Mouse (Mus musculus) embryonic facial prominence, embryonic 13.5 days (tissue): ENCODE results near the gene Vps54. TPM values are rescaled to one million over a fixed set of nuclear protein-coding genes. Genes with fewer than 3 reads are reported as not detected.
A peak's percentile ranks its signal among the peaks of the same experiment; 100 is the strongest.

ENCODE experiments used
- ATAC-seq: fragments of 200-750 bp; cut with Nextera tagmentation; 2 replicates; pipeline ENCODE4 v1.8.0; 2017; ENCODE audit warnings: low read depth; ENCODE audit not compliant: insufficient number of reproducible peaks, insufficient read depth, low FRiP score, low TSS enrichment
- H3K27ac ChIP-seq: fragments of 300-500 bp; sonication (generic); 2 replicates; pipeline ENCODE4 v1.5.1; 2015; ENCODE audit warnings: moderate library complexity, mild to moderate bottlenecking, inconsistent platforms
- H3K27me3 ChIP-seq: fragments of 300-500 bp; sonication (generic); 2 replicates; pipeline ENCODE4 v1.6.1; 2015; ENCODE audit warnings: mild to moderate bottlenecking, inconsistent platforms
- H3K36me3 ChIP-seq: fragments of 300-500 bp; sonication (generic); 2 replicates; pipeline ENCODE4 v1.6.1; 2015; ENCODE audit warnings: mild to moderate bottlenecking, inconsistent platforms
- H3K4me1 ChIP-seq: fragments of 300-500 bp; sonication (generic); 2 replicates; pipeline ENCODE4 v1.6.1; 2015; ENCODE audit warnings: inconsistent platforms
- H3K4me2 ChIP-seq: fragments of 300-500 bp; sonication (generic); 2 replicates; pipeline ENCODE4 v1.6.1; 2015; ENCODE audit warnings: moderate library complexity, mild to moderate bottlenecking, inconsistent platforms
- H3K4me3 ChIP-seq: fragments of 300-500 bp; sonication (generic); 2 replicates; pipeline ENCODE4 v1.5.1; 2015; ENCODE audit warnings: mild to moderate bottlenecking, inconsistent platforms
- H3K9ac ChIP-seq: fragments of 300-500 bp; sonication (generic); 2 replicates; pipeline ENCODE4 v1.6.1; 2015; ENCODE audit warnings: mild to moderate bottlenecking, inconsistent platforms
- H3K9me3 ChIP-seq: fragments of 300-500 bp; sonication (generic); 2 replicates; pipeline ENCODE4 v1.6.1; 2016; ENCODE audit warnings: inconsistent platforms
- WGBS: fragments of 180-500 bp; shearing (Covaris S2); methylation state at CpG from one replicate; pipeline ENCODE4 v1.1.7; 2015; ENCODE audit warnings: mixed read lengths; 5-methylcytosine and 5-hydroxymethylcytosine counted together
- microRNA counts: library from miRNA; unstranded; fragments of <30 nt; microRNA quantifications from one replicate; lab custom pipeline; 2016
- microRNA-seq: library from miRNA; unstranded; fragments of <30 nt; microRNA quantifications from one replicate; pipeline ENCODE4, GENCODE M21; 2016
- polyA plus RNA-seq: library from polyadenylated mRNA; unstranded; fragments of >200 nt; fragmentation: Nextera tagmentation; extraction: Ambion mirVana; gene quantifications from 2 replicates; pipeline ENCODE4 v1.2.1, GENCODE M21; 2015

Gene Vps54
- polyA plus RNA-seq, 1 experiment from 2014 or later, result 13.7 TPM

GRCm38 (mm10) chr11:21348890-21349289 lies 109.8 kb downstream of the Vps54 start:
- H3K4me2 ChIP-seq, result no peak overlapping the region
- H3K27ac ChIP-seq, result no peak overlapping the region
- H3K9me3 ChIP-seq, result no peaks in the 10 kb centered on the region
- no peaks in the 10 kb centered on the region for H3K27me3 ChIP-seq
- peaks cover 50% of the 10 kb centered on the region for H3K36me3 ChIP-seq
- ATAC-seq, result no peak
- H3K4me3 ChIP-seq, result no peak overlapping the region
- H3K9ac ChIP-seq, result no peak overlapping the region
- no peaks in the 10 kb centered on the region for H3K4me1 ChIP-seq
- WGBS, result 88% methylated on average over 2 of the region's 2 CpGs

GRCm38 (mm10) chr11:21351296-21351695 lies 112.2 kb downstream of the Vps54 start:
- no peak overlapping the region for H3K4me2 ChIP-seq
- no peak overlapping the region for H3K4me3 ChIP-seq
- H3K4me1 ChIP-seq, result no peaks in the 10 kb centered on the region
- peaks cover 38% of the 10 kb centered on the region for H3K36me3 ChIP-seq
- H3K9me3 ChIP-seq, result no peaks in the 10 kb centered on the region
- no peaks in the 10 kb centered on the region for H3K27me3 ChIP-seq
- no peak overlapping the region for H3K27ac ChIP-seq
- no peak for ATAC-seq
- WGBS, result 84% methylated on average over 7 of the region's 7 CpGs
- H3K9ac ChIP-seq, result no peak overlapping the region

GRCm38 (mm10) chr11:21363144-21363940 lies 124.3 kb downstream of the Vps54 start:
- Histone ChIP-seq H3K9ac (no peak overlapping the region), H3K4me3 (no peak overlapping the region), H3K27ac (no peak overlapping the region), H3K4me1 (peaks cover 5% of the 10 kb centered on the region), H3K27me3 (no peaks in the 10 kb centered on the region), H3K9me3 (no peaks in the 10 kb centered on the region), H3K36me3 (no peaks in the 10 kb centered on the region), H3K4me2 (no peak overlapping the region)
- WGBS, result 82% methylated on average over 4 of the region's 4 CpGs
- no peak for ATAC-seq

- Histone ChIP-seq H3K9ac (no peak overlapping the region), H3K27ac (no peak overlapping the region), H3K4me3 (peak overlapping the region; percentile 80), H3K4me1 (peaks cover 20% of the 10 kb centered on the region), H3K9me3 (no peaks in the 10 kb centered on the region), H3K4me2 (peak overlapping the region; percentile 68), H3K27me3 (no peaks in the 10 kb centered on the region), H3K36me3 (no peaks in the 10 kb centered on the region)
- 35% methylated on average over 7 of the region's 7 CpGs for WGBS
- ATAC-seq, result no peak
Observed at GRCm38 (mm10) chr11:21368466-21368865, 129.4 kb downstream of the Vps54 start.

- peak overlapping the region; percentile 68 for H3K4me2 ChIP-seq
- H3K36me3 ChIP-seq, result no peaks in the 10 kb centered on the region
- peaks cover 20% of the 10 kb centered on the region for H3K4me1 ChIP-seq
- H3K27me3 ChIP-seq, result no peaks in the 10 kb centered on the region
- peak overlapping the region; percentile 85 for H3K9ac ChIP-seq
- H3K27ac ChIP-seq, result peak overlapping the region; percentile 89; the same call in 1 of the 2 replicates
- 19% methylated on average over 9 of the region's 9 CpGs for WGBS
- peak overlapping the region; percentile 80 for H3K4me3 ChIP-seq
- no peak for ATAC-seq
- no peaks in the 10 kb centered on the region for H3K9me3 ChIP-seq
Observed at GRCm38 (mm10) chr11:21369248-21370016, 130.4 kb downstream of the Vps54 start.

GRCm38 (mm10) chr11:21370399-21371121 lies 131.5 kb downstream of the Vps54 start:
- Histone ChIP-seq H3K9ac (peak overlapping the region; percentile 85), H3K9me3 (no peaks in the 10 kb centered on the region), H3K4me1 (peaks cover 20% of the 10 kb centered on the region), H3K27ac (peak overlapping the region; percentile 89), H3K4me3 (peak overlapping the region; percentile 80), H3K36me3 (no peaks in the 10 kb centered on the region), H3K4me2 (peak overlapping the region; percentile 68), H3K27me3 (no peaks in the 10 kb centered on the region)
- WGBS, result under 1% methylated on average over 62 of the region's 69 CpGs
- peak; percentile 95 for ATAC-seq

MicroRNAs encoded within 50 kb of the gene (microRNA counts, 519-probe panel; counts per million panel counts)
- microRNA mmu-miR-1933-3p (lab: Ali Mortazavi, UCI) (236 counts per million, percentile 44 among the panel's probes with 10 or more counts), microRNA mmu-miR-1933-5p (lab: Ali Mortazavi, UCI) (236 counts per million, percentile 44 among the panel's probes with 10 or more counts)

Small RNAs within 50 kb of the gene (microRNA-seq; reads per million reads assigned to microRNA genes)
- gene Mir1933, result 1.1 reads per million

Other genes starting within 250 kb of the Vps54 start
- gene Peli1, start 148.0 kb upstream of the Vps54 start, polyA plus RNA-seq, result 48.4 and 48.8 TPM in 2 replicates
- gene Ugp2, start 131.9 kb downstream of the Vps54 start, polyA plus RNA-seq, result 73.2 and 79.4 TPM in 2 replicates